Mouse (Mus musculus): ENCODE data around the gene Vmn2r36. TPM values are rescaled to one million over a fixed set of nuclear protein-coding genes. Genes with fewer than 3 reads are reported as not detected.
"Not testable (repeated sequence)": the region's sequence is repeated elsewhere in the genome, so short reads cannot be mapped to it uniquely, and the experiment has no call there.

Gene Vmn2r36
- polyA plus RNA-seq (2012; ENCODE audit: insufficient read depth, insufficient read length, low replicate concordance, missing spikeins), result not detected in 2 replicates

DNA sequence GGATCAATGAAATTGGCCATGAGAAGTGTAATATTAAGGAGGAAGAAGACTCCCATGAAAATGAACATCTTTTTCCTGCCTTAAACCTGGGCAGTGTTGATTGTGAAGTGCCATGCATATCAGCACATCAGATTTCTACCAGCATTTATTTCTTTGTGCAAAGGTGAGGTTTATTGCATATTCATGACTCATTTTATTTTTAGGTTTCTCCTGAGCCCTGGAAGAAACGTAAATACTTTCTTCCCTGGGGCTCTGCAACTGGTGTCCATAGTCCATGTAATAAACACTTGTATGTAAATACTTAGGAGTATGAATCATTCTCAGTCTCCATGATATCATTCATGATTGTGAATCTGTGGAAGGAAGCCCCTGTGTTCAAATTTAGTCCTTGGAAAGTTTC is at the start of gene Vmn2r36:
Gene Vmn2r36 (minus strand): TSS at position 101 of the 400 bp plus-strand sequence.
- H3K4me1 ChIP-seq (ENCODE audit: control insufficient read depth, insufficient read depth, low read length); H3K27ac ChIP-seq (ENCODE audit: insufficient read depth, low read depth, low read length); H3K4me3 ChIP-seq (ENCODE audit: insufficient read depth, low read depth, low read length): not testable (repeated sequence)
- no CpG with 5 or more reads among the region's 1 CpGs for WGBS

Other genes with a start within 250 kb of the Vmn2r36 start
- gene Vmn2r34, start 213.0 kb downstream of the Vmn2r36 start, polyA plus RNA-seq (2012; ENCODE audit: insufficient read depth, insufficient read length, low replicate concordance, missing spikeins), result not detected in 2 replicates
- gene Vmn2r35, start 82.6 kb downstream of the Vmn2r36 start, polyA plus RNA-seq (2012; ENCODE audit: insufficient read depth, insufficient read length, low replicate concordance, missing spikeins), result not detected in 2 replicates